Mouse (Mus musculus) myocyte (in vitro differentiated cells): ENCODE measurements around the gene Asic2.

Experiments used
- E2F4 ChIP-seq: IDR thresholded peaks from one replicate; pipeline ENCODE4 v1.6.1; 2011; ENCODE audit warnings: mild to moderate bottlenecking, control low read depth, moderate library complexity; ENCODE audit not compliant: insufficient read depth
- MAX ChIP-seq: IDR thresholded peaks from one replicate; pipeline ENCODE4 v1.6.1; 2011; ENCODE audit warnings: low read depth, mild to moderate bottlenecking, control low read depth
- POLR2A ChIP-seq: IDR thresholded peaks from one replicate; pipeline ENCODE4 v1.6.1; 2011; ENCODE audit warnings: low read depth, mild to moderate bottlenecking, control low read depth, moderate library complexity; ENCODE audit not compliant: insufficient read length
- TCF12 ChIP-seq: IDR thresholded peaks from one replicate; pipeline ENCODE4 v1.6.1; 2011; ENCODE audit warnings: mild to moderate bottlenecking, control low read depth; ENCODE audit not compliant: poor library complexity, insufficient read depth, severe bottlenecking

DNA sequence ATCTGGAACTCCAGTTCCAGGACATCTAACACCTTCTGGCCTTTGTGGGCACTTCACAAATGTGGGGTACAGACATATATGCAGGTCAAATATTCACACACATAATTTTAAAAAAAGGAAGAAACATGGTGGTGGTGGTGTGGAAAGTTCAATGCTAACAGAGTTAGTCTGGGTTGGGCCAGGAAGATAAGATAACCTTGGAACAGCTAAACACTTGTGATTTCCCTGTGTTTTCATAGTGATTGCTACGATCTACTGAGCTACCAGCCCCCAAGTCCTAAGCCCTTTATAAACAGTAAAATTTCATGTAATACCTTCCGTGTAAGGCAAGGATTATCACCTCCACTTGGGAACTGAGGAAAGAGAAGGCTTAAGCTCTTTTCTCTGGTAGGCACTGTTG is 1111.4 kb downstream of the Asic2 start:
- TF ChIP-seq POLR2A (no peak), MAX (no peak), E2F4 (no peak), TCF12 (no peak)
